Mouse (Mus musculus): ENCODE measurements around the gene Hells.

Gene Hells

DNA sequence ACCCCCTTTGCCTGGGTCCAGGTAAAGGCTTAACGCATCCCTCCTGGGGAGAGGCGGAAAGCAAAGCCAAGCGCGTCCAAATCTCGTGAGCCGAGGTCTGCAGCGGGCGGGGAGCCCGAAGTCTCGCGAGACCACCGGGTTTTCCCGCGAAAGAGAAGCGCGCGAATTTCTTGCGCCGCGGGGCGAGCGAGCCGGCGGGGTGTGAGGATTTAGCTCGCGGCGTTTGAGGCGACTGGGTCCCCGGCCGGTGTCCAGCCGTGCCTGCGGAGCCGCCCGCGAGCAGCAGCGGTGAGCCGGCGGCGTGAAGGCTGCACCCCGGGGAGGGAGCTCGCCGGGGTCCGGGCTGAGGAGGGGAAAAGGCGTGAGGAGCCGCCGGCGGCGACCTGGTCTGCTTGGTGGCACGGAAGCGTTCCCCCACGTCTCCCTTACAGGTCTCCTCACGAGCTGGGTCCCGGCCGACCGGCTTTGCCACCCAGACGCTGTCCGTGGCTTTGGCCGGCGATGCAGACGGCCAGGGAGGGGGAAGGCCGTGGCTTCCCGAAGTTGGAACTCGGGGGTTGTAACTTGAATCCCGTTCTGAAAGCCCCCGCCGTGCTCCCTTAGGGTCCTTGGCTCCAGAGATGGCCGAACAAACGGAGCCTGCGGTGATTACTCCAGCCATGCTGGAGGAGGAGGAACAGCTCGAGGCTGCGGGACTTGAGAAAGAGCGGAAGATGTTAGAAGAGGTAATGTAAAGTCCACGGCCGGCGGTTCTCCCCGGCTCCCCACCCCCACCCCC is at the start of gene Hells:
Gene Hells (plus strand): TSS at position 128 of the 778 bp plus-strand sequence.
- in situ Hi-C loops (cut with MboI; ENCODE audit: low pct_unique_long_range_greater_than_20kb in 1 of 2, low sequenced_read_pairs in 2 of 2, unreplicated experiment in 1 of 2), result loop anchor here in 1 of 2 experiments (25.0 kb wide), 2 partner anchors 119 to 1631 kb away; partner anchors contain the start of gene Noc3l

DNA sequence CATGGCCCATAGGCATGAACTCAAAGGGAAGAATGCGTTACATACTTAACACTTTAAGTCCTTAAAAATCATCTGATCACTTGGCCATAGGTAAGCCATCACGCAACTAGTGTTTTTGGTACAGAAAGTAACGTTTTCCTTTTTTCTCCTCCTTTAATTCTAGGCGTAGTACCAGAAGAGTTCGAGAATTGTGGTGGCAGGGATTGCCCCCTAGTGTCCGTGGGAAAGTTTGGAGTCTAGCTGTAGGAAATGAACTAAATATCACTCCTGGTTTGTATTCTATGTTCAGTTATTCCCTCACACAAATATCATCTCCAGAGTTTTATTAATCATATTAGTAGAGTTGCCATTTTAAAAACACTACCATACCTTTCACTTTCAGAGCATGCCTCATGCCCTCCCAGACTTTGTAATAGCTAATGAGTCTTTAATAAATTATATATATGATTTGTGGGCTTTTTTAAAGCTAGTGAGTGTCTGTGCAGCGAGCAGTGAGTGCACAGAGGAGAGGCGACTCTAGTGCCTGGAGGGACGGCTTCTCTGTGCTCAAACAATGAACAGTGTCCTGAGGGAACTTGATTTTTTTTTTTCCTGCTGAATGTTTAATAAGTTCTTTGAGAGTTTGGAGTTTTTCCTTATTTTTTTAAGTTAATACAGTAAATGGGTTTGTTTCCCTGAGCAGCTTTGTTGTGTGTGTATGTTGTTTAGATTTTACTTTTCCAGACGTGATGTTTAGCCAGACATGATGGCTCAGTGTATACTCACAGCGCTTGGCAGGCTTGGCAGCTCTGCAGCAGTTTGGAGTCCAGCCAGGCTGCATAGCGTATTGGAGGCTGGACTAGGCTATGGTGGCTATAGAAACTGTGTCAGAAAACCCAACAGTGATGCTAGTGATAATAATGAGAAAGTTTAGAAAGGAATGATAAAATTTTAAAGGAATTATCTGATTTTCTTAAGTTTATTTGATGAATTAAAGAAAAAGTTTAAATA is 29.3 kb upstream of the Hells start:
- in situ Hi-C loops (cut with MboI; ENCODE audit: low pct_unique_long_range_greater_than_20kb in 1 of 2, low sequenced_read_pairs in 2 of 2, unreplicated experiment in 1 of 2), result no loop called here

DNA sequence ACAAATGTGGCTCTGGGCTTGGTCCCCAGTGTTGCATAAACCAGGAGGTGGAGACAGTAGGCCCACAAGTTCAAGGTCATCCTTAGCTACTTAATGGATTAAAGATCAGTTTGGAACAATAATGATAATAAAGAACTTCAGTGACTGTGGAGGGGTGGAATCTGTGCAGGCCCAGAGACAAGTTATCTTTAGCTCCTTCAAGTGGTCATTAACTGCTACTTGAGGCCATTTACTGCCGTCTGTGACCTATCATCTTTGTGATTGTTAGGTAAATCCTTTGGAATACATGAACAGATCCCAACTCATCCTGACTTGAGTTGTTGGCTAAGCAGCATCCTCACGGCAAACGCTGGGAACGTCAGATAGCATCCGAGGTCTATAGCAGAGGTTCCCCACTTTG is 28.2 kb upstream of the Hells start:
- in situ Hi-C loops (cut with MboI; ENCODE audit: low pct_unique_long_range_greater_than_20kb in 1 of 2, low sequenced_read_pairs in 2 of 2, unreplicated experiment in 1 of 2), result no loop called here

GRCm38 (mm10) chr19:38913786-38914185 is 16.9 kb upstream of the Hells start:
- in situ Hi-C loops (cut with MboI; ENCODE audit: low pct_unique_long_range_greater_than_20kb in 1 of 2, low sequenced_read_pairs in 2 of 2, unreplicated experiment in 1 of 2), result no loop called here

DNA sequence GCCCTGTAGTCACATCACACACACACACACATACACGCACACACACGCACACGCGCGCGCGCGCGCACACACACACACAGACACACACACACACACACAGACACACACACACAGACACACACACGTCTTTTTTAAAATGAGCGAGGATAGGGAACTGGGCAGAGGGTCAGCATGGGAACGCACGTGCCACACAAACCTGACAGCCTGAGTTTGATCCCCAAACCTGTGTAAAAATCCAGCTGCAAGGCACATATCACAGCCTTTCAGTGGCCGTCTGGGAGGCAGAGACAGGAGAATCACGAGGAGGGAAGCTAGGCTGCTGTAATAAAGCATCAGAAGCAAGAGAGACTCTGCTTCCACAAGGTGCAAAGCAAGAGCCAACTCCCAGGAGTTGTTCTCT is 15.8 kb upstream of the Hells start:
- in situ Hi-C loops (cut with MboI; ENCODE audit: low pct_unique_long_range_greater_than_20kb in 1 of 2, low sequenced_read_pairs in 2 of 2, unreplicated experiment in 1 of 2), result no loop called here

DNA sequence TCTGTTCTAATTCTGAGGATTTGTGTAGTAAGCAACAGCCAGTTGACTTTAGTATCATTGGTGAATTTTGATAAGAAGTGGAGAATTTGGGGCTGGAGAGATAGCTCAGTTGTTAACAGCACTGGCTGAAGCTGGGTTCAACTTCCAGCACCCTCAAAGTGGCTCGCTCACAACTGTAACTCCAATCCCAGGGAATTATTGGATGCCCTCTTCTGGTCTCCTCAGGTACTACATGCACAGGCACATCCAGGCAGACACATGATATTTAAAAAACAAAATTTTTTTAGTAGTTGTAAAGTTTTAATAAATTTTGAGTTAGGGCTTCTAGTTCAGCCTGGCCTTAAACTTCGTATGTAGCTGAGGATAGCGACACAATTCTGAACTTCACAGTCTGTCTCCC is 15.0 kb upstream of the Hells start:
- in situ Hi-C loops (cut with MboI; ENCODE audit: low pct_unique_long_range_greater_than_20kb in 1 of 2, low sequenced_read_pairs in 2 of 2, unreplicated experiment in 1 of 2), result no loop called here

DNA sequence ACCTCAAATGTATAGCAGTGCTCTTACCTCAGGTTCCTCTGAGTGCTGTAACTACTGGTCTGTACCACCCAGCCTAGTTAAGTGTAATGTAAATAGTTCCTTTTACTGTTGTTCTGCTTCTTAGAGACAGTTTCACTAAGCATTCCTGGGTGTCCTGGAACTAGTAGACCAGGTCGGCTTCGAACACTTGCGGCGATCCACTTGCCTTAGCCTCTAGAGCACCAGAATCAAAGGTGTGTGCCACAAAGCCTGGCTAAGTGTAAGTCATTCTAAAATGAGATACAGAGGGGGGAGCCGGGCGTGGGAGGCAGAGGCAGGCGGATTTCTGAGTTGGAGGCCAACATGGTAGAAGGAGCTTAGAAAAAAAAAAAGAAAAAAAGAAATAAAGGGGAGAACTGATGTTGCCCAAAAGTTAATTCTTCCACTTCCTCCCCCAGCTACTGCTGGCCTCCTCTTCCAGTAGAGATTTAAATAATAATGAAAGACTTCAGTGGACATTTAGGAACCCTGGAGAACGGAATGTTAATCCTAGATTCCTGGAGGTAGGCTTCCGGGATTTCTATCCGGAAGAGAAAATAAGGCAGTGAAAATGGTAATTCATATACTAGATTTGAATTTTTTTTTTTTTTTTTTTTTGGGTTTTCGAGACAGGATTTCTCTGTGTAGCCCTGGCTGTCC is 2.1 kb upstream of the Hells start:
- in situ Hi-C loops (cut with MboI; ENCODE audit: low pct_unique_long_range_greater_than_20kb in 1 of 2, low sequenced_read_pairs in 2 of 2, unreplicated experiment in 1 of 2), result loop anchor here in 1 of 2 experiments (25.0 kb wide), 2 partner anchors 116 to 1634 kb away; partner anchors contain the start of gene Noc3l

DNA sequence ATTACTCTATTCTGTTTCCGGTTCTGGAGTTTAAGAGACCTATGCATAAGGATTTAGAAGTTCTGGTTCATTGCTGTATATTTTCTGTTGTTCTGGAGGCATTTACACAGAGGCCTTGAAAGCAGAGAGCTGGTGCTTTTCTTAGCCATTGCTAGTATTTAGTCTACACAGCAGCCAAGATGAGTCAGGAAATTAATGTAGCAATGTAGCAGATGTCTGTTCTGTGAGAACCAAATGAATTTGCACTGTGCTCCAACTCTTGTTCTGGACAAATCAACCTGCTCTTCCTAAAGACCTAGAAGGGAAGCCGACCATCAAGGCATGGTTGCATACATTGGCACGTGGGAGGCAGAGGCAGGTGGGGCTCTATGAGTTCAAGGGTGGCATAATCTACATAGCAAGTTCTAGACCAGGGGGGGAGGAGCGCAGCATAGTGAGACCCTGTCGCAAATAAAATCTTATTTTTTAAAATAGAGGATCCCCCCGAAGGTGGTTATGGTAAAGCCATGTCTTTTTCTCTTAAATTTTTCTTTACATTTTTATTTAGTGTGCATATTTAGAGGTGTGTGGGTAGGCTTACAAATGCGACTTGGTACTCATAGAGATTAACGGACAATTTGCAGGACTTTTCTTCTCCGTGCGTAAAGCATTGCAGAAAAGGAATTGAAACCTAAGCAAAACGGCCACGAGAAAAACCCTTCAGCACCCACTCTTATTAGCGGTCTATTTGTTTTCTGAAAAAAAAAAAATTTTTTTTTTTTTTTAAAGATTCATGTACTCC is 1.1 kb upstream of the Hells start:
- in situ Hi-C loops (cut with MboI; ENCODE audit: low pct_unique_long_range_greater_than_20kb in 1 of 2, low sequenced_read_pairs in 2 of 2, unreplicated experiment in 1 of 2), result loop anchor here in 1 of 2 experiments (25.0 kb wide), 2 partner anchors 117 to 1633 kb away; partner anchors contain the start of gene Noc3l

DNA sequence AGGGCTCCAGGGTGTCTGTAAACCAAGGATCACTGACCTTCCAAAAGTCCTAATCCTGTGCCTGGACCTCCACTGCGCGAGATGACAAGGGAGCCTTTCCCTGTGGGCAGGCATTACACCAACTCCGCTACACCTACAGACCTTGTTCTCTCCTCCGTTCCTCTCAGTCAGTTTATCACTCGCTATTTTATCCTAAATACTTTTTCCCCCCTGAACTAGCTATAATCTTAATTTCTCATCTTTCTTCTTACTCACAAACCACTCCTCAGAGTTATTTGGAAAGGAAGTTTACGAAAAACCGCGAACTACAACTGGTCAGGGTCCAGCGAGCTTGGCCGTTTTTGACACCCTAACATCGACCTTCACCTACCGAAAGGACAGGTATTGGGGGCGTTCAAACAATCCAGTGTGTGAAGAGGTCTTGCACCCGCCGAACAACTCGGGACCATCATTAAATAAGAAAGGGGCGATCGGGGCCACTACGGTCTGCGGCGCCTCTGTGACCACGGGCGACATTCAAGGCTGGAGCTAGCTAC is 395 bp upstream of the Hells start:
- in situ Hi-C loops (cut with MboI; ENCODE audit: low pct_unique_long_range_greater_than_20kb in 1 of 2, low sequenced_read_pairs in 2 of 2, unreplicated experiment in 1 of 2), result loop anchor here in 1 of 2 experiments (25.0 kb wide), 2 partner anchors 118 to 1632 kb away; partner anchors contain the start of gene Noc3l

- in situ Hi-C loops (cut with MboI; ENCODE audit: low pct_unique_long_range_greater_than_20kb in 1 of 2, low sequenced_read_pairs in 2 of 2, unreplicated experiment in 1 of 2), result loop anchor here in 1 of 2 experiments (25.0 kb wide), 2 partner anchors 119 to 1631 kb away; partner anchors contain the start of gene Noc3l
Measured at GRCm38 (mm10) chr19:38931566-38931890, 813 bp downstream of the Hells start.

DNA sequence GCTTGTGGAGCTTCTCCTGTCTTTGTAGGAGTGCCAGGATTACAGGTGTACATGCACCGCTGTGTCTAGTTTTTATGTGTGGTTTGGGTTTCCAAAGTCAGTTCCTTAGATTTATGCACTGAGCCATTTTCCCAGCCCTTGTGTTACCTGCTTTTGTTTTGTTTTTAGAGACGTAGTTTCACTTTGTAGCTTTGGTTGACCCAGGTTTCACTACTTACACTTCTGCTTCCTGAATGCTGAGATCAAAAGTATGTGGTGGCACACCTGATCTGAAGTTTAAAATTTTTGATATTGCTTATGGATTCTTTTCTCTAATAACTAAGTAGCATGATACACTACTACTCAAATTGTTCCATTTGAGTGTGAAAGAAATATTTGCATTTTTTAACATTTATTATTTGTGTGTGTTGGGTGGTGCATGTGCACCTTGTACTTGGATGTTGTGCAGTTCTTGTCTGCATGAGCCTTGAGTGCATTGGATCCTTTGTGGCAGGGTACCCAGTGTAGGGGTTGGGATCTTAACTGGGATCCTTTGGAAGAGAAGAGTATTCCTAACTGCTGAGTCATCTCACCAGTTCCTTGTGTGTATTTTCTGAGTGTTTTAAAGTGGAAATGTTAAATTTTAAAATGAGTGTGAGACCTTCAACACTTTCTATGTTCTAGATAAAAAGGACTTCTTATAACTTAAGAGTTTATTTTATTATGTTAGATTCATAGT is 14.0 kb downstream of the Hells start:
- in situ Hi-C loops (cut with MboI; ENCODE audit: low pct_unique_long_range_greater_than_20kb in 1 of 2, low sequenced_read_pairs in 2 of 2, unreplicated experiment in 1 of 2), result loop anchor here (10.0 to 25.0 kb wide), 3 partner anchors 132 to 1640 kb away; partner anchors contain the start of genes Aldh18a1 (in 1 of the 2) and Noc3l (in 1 of the 2)

DNA sequence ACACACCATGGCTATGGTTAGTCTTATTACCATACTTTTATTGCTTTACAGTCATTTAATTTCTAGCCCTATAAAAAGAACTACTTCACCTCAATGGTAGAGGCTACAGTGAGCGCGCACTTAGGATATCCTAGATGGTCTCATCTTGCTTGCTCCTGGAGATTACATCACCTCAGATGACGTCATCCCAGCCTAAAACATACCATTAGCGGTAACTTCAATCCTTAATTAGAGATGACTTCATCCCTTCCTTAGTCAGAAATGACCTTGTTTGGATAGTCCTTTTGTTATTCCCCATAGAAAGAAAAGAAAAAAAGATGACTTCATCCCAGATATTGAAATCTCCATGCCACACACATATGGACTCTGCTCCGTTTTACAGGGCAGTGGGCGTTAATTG is 40.0 kb downstream of the Hells start:
- in situ Hi-C loops (cut with MboI; ENCODE audit: low pct_unique_long_range_greater_than_20kb in 1 of 2, low sequenced_read_pairs in 2 of 2, unreplicated experiment in 1 of 2), result no loop called here

- in situ Hi-C loops (cut with MboI; ENCODE audit: low pct_unique_long_range_greater_than_20kb in 1 of 2, low sequenced_read_pairs in 2 of 2, unreplicated experiment in 1 of 2), result no loop called here
Measured at GRCm38 (mm10) chr19:38972581-38972980, 41.9 kb downstream of the Hells start.

- in situ Hi-C loops (cut with MboI; ENCODE audit: low pct_unique_long_range_greater_than_20kb in 1 of 2, low sequenced_read_pairs in 2 of 2, unreplicated experiment in 1 of 2), result no loop called here
Measured at GRCm38 (mm10) chr19:38973666-38974065, 43.0 kb downstream of the Hells start.

- in situ Hi-C loops (cut with MboI; ENCODE audit: low pct_unique_long_range_greater_than_20kb in 1 of 2, low sequenced_read_pairs in 2 of 2, unreplicated experiment in 1 of 2), result loop anchor here in 1 of 2 experiments (25.0 kb wide), 1 partner anchor 1261 kb away; no protein-coding TSS in a partner anchor
Measured at GRCm38 (mm10) chr19:38976269-38976668, 45.6 kb downstream of the Hells start.

DNA sequence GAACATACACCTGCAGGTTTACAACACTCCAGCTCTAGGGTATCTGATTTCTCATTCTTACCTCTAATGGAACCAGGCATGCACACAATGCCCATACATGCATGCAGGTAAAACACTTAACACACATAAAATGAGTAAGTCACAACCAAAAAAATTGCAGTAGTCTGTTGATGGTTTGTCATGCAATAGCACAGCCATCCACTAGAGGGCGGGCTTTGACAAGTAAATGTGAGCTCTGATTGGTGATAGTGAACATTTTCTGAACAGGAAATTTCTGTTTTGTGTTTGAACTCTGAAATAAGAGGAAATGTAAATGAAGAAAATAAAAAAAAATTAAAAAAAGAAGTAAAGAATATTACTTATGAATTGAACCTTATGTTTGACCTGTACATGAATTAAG is 51.3 kb downstream of the Hells start:
- in situ Hi-C loops (cut with MboI; ENCODE audit: low pct_unique_long_range_greater_than_20kb in 1 of 2, low sequenced_read_pairs in 2 of 2, unreplicated experiment in 1 of 2), result loop anchor here (10.0 to 25.0 kb wide), 2 partner anchors 1243 to 1255 kb away; no protein-coding TSS in a partner anchor

DNA sequence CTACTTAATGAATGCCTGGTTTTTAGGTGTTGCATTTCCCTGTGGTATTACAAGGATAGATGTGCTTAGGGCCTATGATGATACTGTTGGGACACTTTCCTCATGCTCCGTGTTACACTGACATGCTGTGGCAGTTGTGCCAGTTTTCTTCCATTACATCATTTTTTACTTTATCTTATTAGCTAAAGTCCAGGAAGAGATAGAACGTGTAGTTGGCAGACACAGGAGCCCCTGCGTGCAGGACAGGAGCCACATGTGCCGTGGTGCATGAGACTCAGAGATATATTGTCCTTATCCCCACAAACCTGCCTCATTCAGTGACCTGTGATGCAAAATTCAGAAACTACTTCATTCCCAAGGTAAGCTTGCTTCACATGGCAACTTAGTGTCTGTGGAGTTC is 67.5 kb downstream of the Hells start:
- in situ Hi-C loops (cut with MboI; ENCODE audit: low pct_unique_long_range_greater_than_20kb in 1 of 2, low sequenced_read_pairs in 2 of 2, unreplicated experiment in 1 of 2), result loop anchor here in 1 of 2 experiments (25.0 kb wide), 1 partner anchor 1239 kb away; no protein-coding TSS in a partner anchor
